Mouse (Mus musculus): ENCODE results near the gene Zc3h12c. TPM values are rescaled to one million over a fixed set of nuclear protein-coding genes. Genes with fewer than 3 reads are reported as not detected.

The Zc3h12c gene
- total RNA-seq, 2 experiments from 2014 or later: 13.1 to 14.1 TPM

- intact Hi-C loops (cut with DNase I): loop anchor here (5.0 kb wide), 3 partner anchors 36 to 121 kb away; partner anchors contain the start of gene Rdx
- peak; percentile 78 to 84 for DNase-seq (ENCODE audit: low spot score in 2 of 2)
Observed at GRCm38 (mm10) chr9:52168686-52169270, 406 bp upstream of the Zc3h12c start.

DNA sequence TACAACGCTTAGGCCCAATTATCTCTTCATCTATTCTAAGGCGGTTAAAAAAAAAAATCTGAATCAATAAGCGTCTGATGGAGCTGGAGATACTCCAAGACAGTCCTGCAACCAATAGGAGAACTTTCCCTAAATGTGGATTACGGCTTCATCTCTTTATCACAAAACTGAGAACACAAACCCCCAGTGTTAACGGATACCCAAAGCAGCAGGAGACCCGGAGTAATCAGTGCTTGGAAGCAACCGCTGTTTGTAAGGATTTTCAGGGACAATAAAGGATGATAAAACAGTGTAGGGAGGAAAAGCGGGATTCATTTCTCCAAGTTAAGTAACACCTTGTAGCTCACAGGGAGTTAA, 888 bp downstream of the Zc3h12c start:
- intact Hi-C loops (cut with DNase I): loop anchor here (5.0 kb wide), 3 partner anchors 35 to 120 kb away; partner anchors contain the start of gene Rdx
- DNase-seq (ENCODE audit: low spot score in 2 of 2): peak; percentile 29 to 56

DNA sequence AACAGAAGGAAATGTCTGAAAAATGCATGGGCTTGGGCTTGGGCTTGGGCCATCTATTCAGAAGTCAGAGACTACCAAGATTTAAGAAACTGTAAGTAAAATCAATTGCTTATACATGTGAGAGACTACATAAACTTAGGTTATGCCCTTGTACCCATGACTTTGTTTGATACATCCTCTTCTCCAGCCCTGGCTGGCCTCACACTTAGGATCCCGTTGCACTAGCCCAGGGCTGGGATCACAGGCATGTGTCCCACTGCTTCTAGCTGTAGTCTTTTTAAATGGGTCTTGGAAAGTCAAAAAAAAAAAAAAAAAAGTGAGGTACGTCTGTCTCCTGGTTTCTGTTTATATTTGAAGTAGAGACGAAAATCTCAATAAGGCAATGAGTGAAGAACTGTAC, 1.3 kb downstream of the Zc3h12c start:
- DNase-seq (ENCODE audit: low spot score in 2 of 2): no peak
- intact Hi-C loops (cut with DNase I): loop anchor here (5.0 kb wide), 3 partner anchors 35 to 120 kb away; partner anchors contain the start of gene Rdx

- no peak for DNase-seq (ENCODE audit: low spot score in 2 of 2)
- intact Hi-C loops (cut with DNase I): loop anchor here (5.0 kb wide), 3 partner anchors 33 to 118 kb away; partner anchors contain the start of gene Rdx
Observed at GRCm38 (mm10) chr9:52165706-52166090, 2.7 kb downstream of the Zc3h12c start.

DNA sequence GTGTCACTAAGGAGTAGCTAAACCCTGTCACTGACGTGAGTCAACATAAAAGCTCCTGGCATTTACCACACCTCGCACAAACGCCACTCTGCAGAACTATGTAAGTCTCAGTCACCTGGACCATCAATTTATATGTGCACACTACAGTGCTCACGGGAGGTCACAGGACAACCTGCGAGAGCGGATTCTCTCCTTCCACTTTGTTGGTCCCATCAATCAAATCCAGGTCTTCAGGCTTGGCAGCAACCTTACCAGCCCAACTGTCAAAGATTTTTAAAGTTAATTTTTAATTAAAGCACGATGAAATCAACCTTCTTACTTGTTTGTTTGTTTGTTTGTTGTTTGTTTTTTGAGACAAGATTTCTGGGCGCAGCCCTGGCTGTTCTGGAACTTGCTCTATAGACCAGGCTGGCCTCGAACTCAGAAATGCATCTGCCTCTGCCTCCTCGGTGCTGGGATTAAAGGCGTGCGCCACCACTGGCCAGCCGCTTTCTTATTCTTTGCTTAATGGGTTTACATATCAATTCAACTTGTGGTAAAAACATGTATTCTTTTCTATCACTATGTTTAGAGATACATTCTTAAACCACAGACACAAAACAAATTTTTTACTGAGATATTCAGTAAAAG, 3.2 kb downstream of the Zc3h12c start:
- no peak for DNase-seq (ENCODE audit: low spot score in 2 of 2)
- intact Hi-C loops (cut with DNase I): loop anchor here (5.0 kb wide), 3 partner anchors 33 to 118 kb away; partner anchors contain the start of gene Rdx

DNA sequence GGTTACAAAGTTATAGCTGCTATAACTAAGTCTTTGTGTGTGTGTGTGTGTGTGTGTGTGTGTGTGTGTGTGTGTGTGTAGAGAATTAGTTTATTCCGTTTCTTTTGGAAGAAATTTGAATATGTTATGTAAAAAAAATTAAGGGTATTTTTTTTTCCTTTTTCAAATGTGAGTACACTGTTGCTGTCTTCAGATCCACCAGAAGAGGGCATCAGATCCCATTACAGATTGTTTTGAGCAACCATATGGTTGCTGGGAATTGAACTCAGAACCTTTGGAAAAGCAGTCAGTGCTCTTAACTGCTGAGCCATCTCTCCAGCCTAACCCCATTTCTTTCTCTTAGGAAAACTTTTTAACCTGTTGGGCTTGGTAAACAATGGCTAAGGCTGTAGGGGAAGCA, 7.9 kb downstream of the Zc3h12c start:
- intact Hi-C loops (cut with DNase I): no loop called here

DNA sequence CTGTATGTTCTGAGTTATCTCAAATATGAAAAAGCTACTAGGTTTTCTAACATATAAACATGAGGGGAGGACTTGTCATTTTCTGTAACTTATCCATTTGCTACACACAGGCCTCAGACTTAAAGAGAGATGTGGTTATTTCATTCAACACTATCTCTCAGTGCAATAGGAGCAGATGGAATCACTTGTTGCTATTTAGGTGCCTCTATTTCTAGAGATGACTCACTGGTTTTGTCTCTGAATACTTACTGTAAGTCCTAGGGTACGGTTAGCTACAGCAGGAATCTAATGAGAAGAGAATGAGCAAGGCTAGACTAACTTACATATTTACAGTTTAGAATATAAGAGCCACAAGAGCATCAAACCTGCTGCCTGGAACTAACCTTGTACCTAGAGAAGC, 9.8 kb downstream of the Zc3h12c start:
- intact Hi-C loops (cut with DNase I): no loop called here
- peak in 1 of 2 experiments; percentile 81 for DNase-seq (ENCODE audit: low spot score in 2 of 2)

More for the DNA sequence above, 7.9 kb downstream of the Zc3h12c start:
- DNase-seq (ENCODE audit: low spot score in 2 of 2): no peak

GRCm38 (mm10) chr9:52155417-52155816, 13.0 kb downstream of the Zc3h12c start:
- intact Hi-C loops (cut with DNase I): no loop called here
- DNase-seq (ENCODE audit: low spot score in 2 of 2): no peak

DNA sequence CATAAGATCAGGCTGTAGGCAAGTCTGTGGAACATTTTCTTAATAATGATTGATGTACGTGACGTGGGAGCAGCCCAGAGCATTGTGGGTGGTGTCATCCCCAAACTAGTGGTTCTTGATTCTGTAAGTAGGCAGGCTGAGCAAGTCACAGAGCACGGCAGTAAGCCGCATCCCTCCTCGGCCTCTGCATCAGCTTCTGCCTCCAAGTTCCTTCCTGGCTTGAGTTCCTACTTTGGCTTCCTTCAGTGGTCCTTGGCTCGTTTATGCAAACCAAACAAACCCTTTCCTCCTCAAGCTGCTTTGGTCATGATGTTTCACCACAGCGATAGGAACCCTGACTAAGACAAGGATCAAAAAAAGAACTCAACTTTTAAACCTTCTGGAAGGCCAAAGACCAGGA, 14.1 kb downstream of the Zc3h12c start:
- no peak for DNase-seq (ENCODE audit: low spot score in 2 of 2)
- intact Hi-C loops (cut with DNase I): no loop called here

DNA sequence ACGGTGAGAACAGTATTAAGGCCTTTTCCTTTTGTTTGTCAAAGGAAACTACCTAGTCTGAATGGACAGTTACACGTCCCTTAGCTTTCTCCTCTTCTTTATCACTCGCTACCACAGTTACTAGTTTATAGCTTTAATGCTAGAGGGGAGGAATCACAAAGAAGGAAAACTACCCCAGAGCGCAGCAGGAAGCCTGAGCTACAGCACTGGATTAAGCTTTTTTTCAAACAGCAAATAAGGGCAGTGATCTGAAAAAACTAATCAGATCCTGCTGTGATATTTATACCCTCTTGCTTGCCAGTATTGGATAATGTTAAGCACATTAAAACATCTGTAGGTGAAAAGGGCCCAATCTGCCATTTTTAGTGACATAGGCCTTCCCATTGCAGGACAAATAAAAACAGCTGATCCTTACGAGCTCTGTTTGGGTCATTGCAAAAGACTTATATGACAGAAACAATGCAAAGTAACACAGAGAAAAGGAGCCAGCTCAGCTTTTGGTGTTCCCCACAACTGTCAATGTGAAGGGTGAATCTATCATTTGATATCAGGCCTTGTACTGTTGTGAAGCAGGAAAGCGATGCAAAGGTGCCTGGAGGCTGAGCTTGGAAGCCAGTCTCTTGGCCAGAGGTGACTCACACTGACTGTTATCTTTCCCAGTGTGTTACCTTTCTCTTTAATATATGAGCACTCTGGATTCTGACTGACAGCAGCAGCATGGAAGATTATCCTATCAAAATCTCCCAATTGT, 16.1 kb downstream of the Zc3h12c start:
- intact Hi-C loops (cut with DNase I): no loop called here
- no peak for DNase-seq (ENCODE audit: low spot score in 2 of 2)

- no peak for DNase-seq (ENCODE audit: low spot score in 2 of 2)
- intact Hi-C loops (cut with DNase I): no loop called here
Observed at GRCm38 (mm10) chr9:52149768-52150167, 18.6 kb downstream of the Zc3h12c start.

GRCm38 (mm10) chr9:52149286-52149685, 19.1 kb downstream of the Zc3h12c start:
- peak in 1 of 2 experiments; percentile 23 for DNase-seq (ENCODE audit: low spot score in 2 of 2)
- intact Hi-C loops (cut with DNase I): no loop called here

DNA sequence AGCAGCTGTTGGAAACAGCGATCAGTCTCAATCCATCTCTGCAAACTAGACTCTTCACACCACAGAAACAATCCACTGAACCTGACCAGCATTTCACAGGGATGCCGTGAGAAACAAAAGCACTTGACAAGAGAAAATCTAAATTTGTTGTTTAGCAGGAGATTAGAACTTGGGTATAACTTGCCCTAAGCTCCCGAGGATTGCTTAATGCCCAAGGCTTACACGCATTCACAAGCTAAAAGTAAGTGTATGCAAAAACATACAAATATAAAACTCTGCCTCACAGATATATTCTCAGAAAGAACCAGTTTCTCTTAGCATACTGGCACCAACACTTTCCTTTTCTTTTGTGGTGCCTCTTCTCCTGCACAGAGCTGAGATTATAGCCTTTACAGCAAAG, 19.5 kb downstream of the Zc3h12c start:
- no peak for DNase-seq (ENCODE audit: low spot score in 2 of 2)
- intact Hi-C loops (cut with DNase I): no loop called here

DNA sequence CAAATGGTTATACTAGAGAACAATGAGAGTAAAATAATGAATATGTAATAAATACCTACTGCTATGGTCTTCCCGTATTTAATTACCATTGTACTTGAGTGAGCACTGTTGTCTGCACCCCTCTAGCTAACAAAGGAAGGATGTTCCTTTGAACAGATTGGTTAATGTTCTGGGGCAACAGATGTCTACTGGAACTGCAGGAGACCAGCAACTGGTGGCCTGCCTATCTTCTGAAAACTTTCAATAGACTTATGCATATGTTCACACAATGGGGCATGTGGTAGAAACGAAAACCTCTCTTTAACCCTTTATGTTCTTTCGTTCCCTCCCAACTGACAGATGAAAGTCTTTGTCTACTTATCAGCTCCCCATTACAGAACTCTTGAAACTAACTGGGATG, 20.1 kb downstream of the Zc3h12c start:
- no peak for DNase-seq (ENCODE audit: low spot score in 2 of 2)
- intact Hi-C loops (cut with DNase I): no loop called here

- intact Hi-C loops (cut with DNase I): no loop called here
- DNase-seq (ENCODE audit: low spot score in 2 of 2): no peak
Observed at GRCm38 (mm10) chr9:52146241-52146640, 22.1 kb downstream of the Zc3h12c start.

- intact Hi-C loops (cut with DNase I): loop anchor here (5.0 kb wide), 1 partner anchor 35 kb away; the partner anchor contains the start of gene Zc3h12c
Observed at GRCm38 (mm10) chr9:52132771-52133170, 35.6 kb downstream of the Zc3h12c start.

DNA sequence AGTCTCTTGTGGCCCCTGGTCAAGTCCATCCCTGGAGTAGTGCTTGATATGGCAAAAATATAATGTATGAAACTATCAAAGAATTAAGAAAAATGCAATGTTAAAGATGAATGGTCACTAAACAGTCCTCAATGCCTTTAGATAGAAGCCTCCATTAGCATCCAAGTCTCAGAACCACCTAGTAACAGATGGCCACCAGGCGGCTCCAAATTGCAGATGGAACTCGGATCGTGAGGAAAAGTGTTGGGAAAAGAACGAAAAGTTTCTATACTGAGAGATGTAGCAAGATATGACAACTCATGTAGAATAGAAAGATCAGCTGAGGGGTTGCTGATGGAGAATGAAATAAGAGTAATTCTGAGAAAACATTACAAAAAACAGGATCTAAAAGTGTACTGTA, 38.0 kb downstream of the Zc3h12c start:
- intact Hi-C loops (cut with DNase I): loop anchor here (2.0 to 5.0 kb wide), 2 partner anchors 37 to 156 kb away; partner anchors contain the start of gene Zc3h12c
- peak in 1 of 2 experiments; percentile 50 for DNase-seq (ENCODE audit: low spot score in 2 of 2)

More at GRCm38 (mm10) chr9:52132771-52133170, 35.6 kb downstream of the Zc3h12c start:
- DNase-seq (ENCODE audit: low spot score in 2 of 2): no peak

DNA sequence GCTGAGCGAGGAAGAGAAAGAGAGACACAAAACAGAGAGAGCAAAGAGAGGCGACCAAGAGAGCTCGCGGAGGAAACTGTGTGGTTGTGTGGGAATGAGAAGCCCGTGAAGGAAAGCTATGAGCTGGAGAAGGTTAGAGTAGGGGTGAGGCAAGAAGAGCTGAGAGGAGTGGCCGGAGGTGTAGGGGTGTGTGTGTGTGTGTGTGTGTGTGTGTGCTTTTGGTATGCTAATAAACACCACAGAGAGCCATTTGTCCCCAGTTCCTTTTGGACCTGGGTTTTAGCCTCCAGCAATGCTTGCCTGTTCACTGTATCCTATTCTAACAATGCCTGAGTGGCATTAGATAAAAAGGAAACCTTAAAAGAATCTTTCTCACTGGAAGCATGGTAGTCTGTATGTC, 43.1 kb downstream of the Zc3h12c start:
- DNase-seq (ENCODE audit: low spot score in 2 of 2): no peak
- intact Hi-C loops (cut with DNase I): no loop called here

- intact Hi-C loops (cut with DNase I): no loop called here
- DNase-seq (ENCODE audit: low spot score in 2 of 2): no peak
Observed at GRCm38 (mm10) chr9:52119212-52119611, 49.2 kb downstream of the Zc3h12c start.

DNA sequence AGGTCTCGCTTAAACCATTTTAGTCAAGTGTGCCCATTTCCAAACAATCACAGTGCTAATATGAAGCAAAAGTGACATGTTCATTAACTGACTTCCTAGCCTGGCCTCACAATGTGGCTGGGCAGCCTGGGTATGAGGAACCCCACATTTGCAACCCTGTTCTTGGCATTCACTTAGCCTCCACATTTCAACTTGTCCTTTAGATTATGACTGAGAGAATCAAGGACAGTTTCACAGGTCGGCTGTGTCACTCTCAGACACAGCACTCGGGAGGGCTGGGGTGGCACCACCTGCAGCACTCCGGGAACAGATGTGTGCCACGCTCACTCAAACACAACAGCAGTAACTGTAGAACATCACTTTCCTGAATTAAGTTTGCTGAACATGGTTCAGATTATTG, 55.3 kb downstream of the Zc3h12c start:
- intact Hi-C loops (cut with DNase I): no loop called here
- no peak for DNase-seq (ENCODE audit: low spot score in 2 of 2)
